ENCODE assay signal across 16 mouse cellular contexts in the genomic region with DNA sequence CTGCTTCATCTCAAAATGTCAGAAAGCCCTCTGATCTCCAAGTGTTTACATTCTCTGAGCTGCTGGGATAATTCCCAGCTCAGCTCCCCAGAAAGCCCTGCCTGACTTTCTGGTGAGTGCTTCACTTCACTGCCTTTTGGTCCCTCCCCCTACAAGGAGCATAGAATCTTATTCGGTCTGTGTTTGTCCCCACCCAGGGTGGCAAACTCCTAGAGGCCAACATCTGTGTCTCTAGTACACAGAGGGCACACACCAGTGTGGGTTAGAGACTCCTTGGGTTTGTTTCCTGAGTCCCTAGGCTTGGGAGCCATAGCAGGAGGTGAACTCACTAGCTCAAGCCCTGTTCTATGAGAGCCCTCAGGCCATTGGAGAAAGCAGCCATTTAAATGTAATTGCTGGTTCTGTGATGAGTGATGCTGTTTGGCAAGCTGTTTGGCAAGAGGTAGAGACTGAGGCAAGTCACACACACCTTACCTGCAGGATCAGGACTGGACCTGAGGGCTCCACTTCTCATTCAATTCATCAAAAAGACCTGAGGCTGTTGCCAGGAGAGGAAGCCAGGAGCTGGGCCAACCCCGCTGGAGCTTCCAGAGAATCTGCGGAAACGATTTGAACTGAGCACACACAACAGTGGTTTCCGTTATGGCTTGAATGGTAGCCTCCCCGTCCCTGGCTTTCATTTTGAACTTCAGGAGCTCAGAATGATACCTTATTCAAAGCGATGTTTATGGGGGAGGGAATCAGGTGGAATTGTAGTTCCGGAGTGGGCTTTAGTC. TPM values are rescaled to one million over a fixed set of nuclear protein-coding genes. Genes with fewer than 3 reads are reported as not detected.
DNase-seq lines count a peak whose midpoint lies in the region; ATAC-seq and TF ChIP-seq lines count a peak whose summit lies in the region.
"Had no signal": no experiment of that assay in that cellular context is flagged by ENCODE, and none has a peak within 500 bp of the region (broad histone marks: within the 10 kb centered on the region; RNA-seq: fewer than 3 reads in every experiment).

No protein-coding gene starts in this region.

- no peak overlapping the region for H3K27ac ChIP-seq in kidney, adult 2 months (ENCODE audit: insufficient read depth, low read depth, low read length)
- 0 out of 2 replicates have a peak overlapping the region, but pooled peaks have one; percentile 1 for H3K27ac ChIP-seq in embryonic facial prominence, embryonic 13.5 days
- H3K27ac ChIP-seq in kidney, embryonic 14.5 days (ENCODE audit: low read depth, low read length), result 0 out of 2 replicates have a peak overlapping the region, but pooled peaks have one; percentile 59
- H3K27ac ChIP-seq in stomach, embryonic 15.5 days, result peak overlapping the region; percentile 86
- H3K27ac ChIP-seq: forebrain, embryonic 13.5 days; layer of hippocampus, adult 2 months; neural tube, embryonic 13.5 days had no signal

- no peak for ATAC-seq in embryonic facial prominence, embryonic 13.5 days (ENCODE audit: insufficient number of reproducible peaks, insufficient read depth, low FRiP score, low TSS enrichment, low read depth)
- no peak for ATAC-seq in kidney, embryonic 14.5 days (ENCODE audit: low FRiP score, low TSS enrichment)
- peak; percentile 37; the same call in 1 of the 2 replicates for ATAC-seq in stomach, embryonic 15.5 days (ENCODE audit: insufficient read depth, low FRiP score, low read depth)
- ATAC-seq: forebrain, embryonic 13.5 days; midbrain, embryonic 16.5 days had no signal

- TF ChIP-seq CTCF in kidney, adult 2 months (conservative IDR thresholded peaks at IDR 0.05; ENCODE audit: insufficient read depth, insufficient read length, low read depth, low read length), result no peak

- no peak overlapping the region for H3K4me2 ChIP-seq in embryonic facial prominence, embryonic 13.5 days
- no peak overlapping the region for H3K4me2 ChIP-seq in kidney, embryonic 14.5 days (replicated peaks; ENCODE audit: low read depth, low read length)
- peak overlapping the region; percentile 8; the same call in 1 of the 2 replicates for H3K4me2 ChIP-seq in stomach, embryonic 15.5 days
- H3K4me2 ChIP-seq: forebrain, embryonic 13.5 days; neural tube, embryonic 13.5 days had no signal

- no peaks in the 10 kb centered on the region for H3K36me3 ChIP-seq in kidney, adult 2 months (ENCODE audit: control insufficient read depth, insufficient read depth, low read length)
- H3K36me3 ChIP-seq in embryonic facial prominence, embryonic 13.5 days, result no peaks in the 10 kb centered on the region
- no peaks in the 10 kb centered on the region for H3K36me3 ChIP-seq in kidney, embryonic 14.5 days (ENCODE audit: control insufficient read depth, insufficient read depth, low read length)
- H3K36me3 ChIP-seq in stomach, embryonic 15.5 days, result no peaks in the 10 kb centered on the region
- H3K36me3 ChIP-seq: neural tube, embryonic 13.5 days had no signal

- peaks cover 14% of the 10 kb centered on the region; the same call in 1 of the 2 replicates for H3K4me1 ChIP-seq in kidney, adult 2 months (ENCODE audit: control insufficient read depth, insufficient read depth, low read length)
- H3K4me1 ChIP-seq in embryonic facial prominence, embryonic 13.5 days, result peaks cover 16% of the 10 kb centered on the region
- 0 out of 2 replicates have a peak, but pooled peaks cover 4% of the 10 kb centered on the region for H3K4me1 ChIP-seq in kidney, embryonic 14.5 days (ENCODE audit: control insufficient read depth, insufficient read depth, low read length)
- H3K4me1 ChIP-seq in stomach, embryonic 15.5 days, result peaks cover 26% of the 10 kb centered on the region
- H3K4me1 ChIP-seq: forebrain, embryonic 13.5 days; neural tube, embryonic 13.5 days had no signal

- no peak overlapping the region for H3K9ac ChIP-seq in embryonic facial prominence, embryonic 13.5 days
- no peak overlapping the region for H3K9ac ChIP-seq in kidney, embryonic 14.5 days (ENCODE audit: low read depth, low read length)
- no peak overlapping the region for H3K9ac ChIP-seq in stomach, embryonic 15.5 days
- H3K9ac ChIP-seq: forebrain, embryonic 13.5 days; neural tube, embryonic 13.5 days had no signal

- no peak overlapping the region for H3K4me3 ChIP-seq in kidney, adult 2 months (ENCODE audit: insufficient read depth, low read depth, low read length)
- H3K4me3 ChIP-seq in embryonic facial prominence, embryonic 13.5 days, result no peak overlapping the region
- no peak overlapping the region for H3K4me3 ChIP-seq in kidney, embryonic 14.5 days (ENCODE audit: low read length)
- H3K4me3 ChIP-seq in stomach, embryonic 15.5 days (replicated peaks), result no peak overlapping the region
- H3K4me3 ChIP-seq: forebrain, embryonic 13.5 days; layer of hippocampus, adult 2 months; neural tube, embryonic 13.5 days had no signal

- DNase-seq in kidney, adult 2 months, result peak; percentile 47
- DNase-seq in kidney, postnatal 4 days, result no peak
- DNase-seq in left cerebral cortex, postnatal 14 days (ENCODE audit: low spot score in 2 of 2), result no peak
- no peak for DNase-seq in left cerebral cortex, postnatal 4 days
- DNase-seq: cerebellum, adult 11-12 months had no signal

- H3K9me3 ChIP-seq in embryonic facial prominence, embryonic 13.5 days, result 0 out of 2 replicates have a peak, but pooled peaks cover 2% of the 10 kb centered on the region
- no peaks in the 10 kb centered on the region for H3K9me3 ChIP-seq in kidney, embryonic 14.5 days (ENCODE audit: control insufficient read depth, low read length)
- H3K9me3 ChIP-seq in stomach, embryonic 15.5 days, result no peaks in the 10 kb centered on the region
- H3K9me3 ChIP-seq: forebrain, embryonic 13.5 days; neural tube, embryonic 13.5 days had no signal

- intact Hi-C loops in left cerebral cortex, postnatal 14 days (cut with DNase I), result no loop called here
- intact Hi-C loops in left cerebral cortex, postnatal 4 days (cut with DNase I), result no loop called here

- no peaks in the 10 kb centered on the region for H3K27me3 ChIP-seq in kidney, adult 2 months (replicated peaks; ENCODE audit: control insufficient read depth, insufficient read depth, low read length)
- no peaks in the 10 kb centered on the region for H3K27me3 ChIP-seq in embryonic facial prominence, embryonic 13.5 days
- H3K27me3 ChIP-seq in kidney, embryonic 14.5 days (ENCODE audit: control insufficient read depth, insufficient read depth, low read length), result no peaks in the 10 kb centered on the region
- no peaks in the 10 kb centered on the region for H3K27me3 ChIP-seq in stomach, embryonic 15.5 days (replicated peaks)
- H3K27me3 ChIP-seq: forebrain, embryonic 13.5 days; neural tube, embryonic 13.5 days had no signal

- TF ChIP-seq POLR2A in kidney, adult 2 months (IDR thresholded peaks at IDR 0.05; ENCODE audit: low read depth, low read length), result no peak

- WGBS in kidney, adult 2 months, result 49% methylated on average over 8 of the region's 8 CpGs
- WGBS in embryonic facial prominence, embryonic 13.5 days, result 26% methylated on average over 8 of the region's 8 CpGs
- WGBS in kidney, embryonic 14.5 days, result 41% methylated on average over 8 of the region's 8 CpGs
- 27% methylated on average over 8 of the region's 8 CpGs for WGBS in stomach, embryonic 15.5 days

RNA-seq across cellular contexts. Expression of gene Wfdc2, which starts 21.4 kb away (rescaled TPM):
- polyA plus RNA-seq in kidney, adult 2 months (2012; rRNA removed), result 459 and 460 TPM in 2 replicates
- polyA plus RNA-seq in embryonic facial prominence, embryonic 13.5 days (2015; fragmentation: Nextera tagmentation; extraction: Ambion mirVana), result 46.5 and 53.4 TPM in 2 replicates
- polyA plus RNA-seq in kidney, embryonic 14.5 days (2014; fragmentation: Nextera tagmentation; extraction: Ambion mirVana), result 330 and 331 TPM in 2 replicates
- 162 and 175 TPM in 2 replicates for polyA plus RNA-seq in stomach, embryonic 15.5 days (2015; fragmentation: Nextera tagmentation; extraction: Ambion mirVana)
- total RNA-seq in left cerebral cortex, postnatal 14 days (2021), result 1 to 10 TPM; 1.0 to 1.6 TPM
- total RNA-seq in left cerebral cortex, postnatal 4 days (2021), result 1 to 10 TPM in 1 of 2 experiments, not detected in 1; 2.1 TPM
- total RNA-seq: layer of hippocampus, adult 2 months had no signal

RNA-seq across cellular contexts. Expression of gene Spint3, which starts 32.4 kb away (rescaled TPM):
- polyA plus RNA-seq in kidney, adult 2 months (2012; rRNA removed), result not detected in 2 replicates
- polyA plus RNA-seq in embryonic facial prominence, embryonic 13.5 days (2015; fragmentation: Nextera tagmentation; extraction: Ambion mirVana), result not detected in 2 replicates
- polyA plus RNA-seq in kidney, embryonic 14.5 days (2014; fragmentation: Nextera tagmentation; extraction: Ambion mirVana), result not detected in 2 replicates
- not detected in 2 replicates for polyA plus RNA-seq in stomach, embryonic 15.5 days (2015; fragmentation: Nextera tagmentation; extraction: Ambion mirVana)
- total RNA-seq in left cerebral cortex, postnatal 14 days (2021), result not detected
- total RNA-seq in left cerebral cortex, postnatal 4 days (2021), result not detected
- total RNA-seq: heart, adult 18-20 months; hematopoietic stem cell, adult 5-6 weeks; layer of hippocampus, adult 2 months had no signal
- polyA plus RNA-seq: embryonic facial prominence, embryonic 11.5 days; forebrain, embryonic 13.5 days; limb, embryonic 11.5 days; midbrain, embryonic 16.5 days; neural tube, embryonic 13.5 days had no signal

RNA-seq across cellular contexts. Expression of gene Pigt, which starts 43.5 kb away (rescaled TPM):
- polyA plus RNA-seq in kidney, adult 2 months (2012; rRNA removed), result 101 and 123 TPM in 2 replicates
- 49.6 and 52.6 TPM in 2 replicates for polyA plus RNA-seq in embryonic facial prominence, embryonic 13.5 days (2015; fragmentation: Nextera tagmentation; extraction: Ambion mirVana)
- 70.7 and 79.2 TPM in 2 replicates for polyA plus RNA-seq in kidney, embryonic 14.5 days (2014; fragmentation: Nextera tagmentation; extraction: Ambion mirVana)
- polyA plus RNA-seq in stomach, embryonic 15.5 days (2015; fragmentation: Nextera tagmentation; extraction: Ambion mirVana), result 67.0 and 67.5 TPM in 2 replicates
- total RNA-seq in left cerebral cortex, postnatal 14 days (2021), result 100 to 1,000 TPM; 115 to 122 TPM
- 100 to 1,000 TPM; 109 to 113 TPM for total RNA-seq in left cerebral cortex, postnatal 4 days (2021)

RNA-seq across cellular contexts. Expression of gene Wfdc6a, which starts 44.4 kb away (rescaled TPM):
- not detected in 2 replicates for polyA plus RNA-seq in kidney, adult 2 months (2012; rRNA removed)
- 0.80 TPM in 1 of 2 replicates, not detected in the other for polyA plus RNA-seq in embryonic facial prominence, embryonic 13.5 days (2015; fragmentation: Nextera tagmentation; extraction: Ambion mirVana)
- not detected in 2 replicates for polyA plus RNA-seq in kidney, embryonic 14.5 days (2014; fragmentation: Nextera tagmentation; extraction: Ambion mirVana)
- polyA plus RNA-seq in stomach, embryonic 15.5 days (2015; fragmentation: Nextera tagmentation; extraction: Ambion mirVana), result 1.0 and 1.5 TPM in 2 replicates
- total RNA-seq in left cerebral cortex, postnatal 14 days (2021), result under 1 TPM; 0.72 to 0.92 TPM
- total RNA-seq in left cerebral cortex, postnatal 4 days (2021), result not detected
- total RNA-seq: heart, adult 18-20 months; hematopoietic stem cell, adult 5-6 weeks; layer of hippocampus, adult 2 months had no signal
- polyA plus RNA-seq: embryonic facial prominence, embryonic 11.5 days; forebrain, embryonic 13.5 days; limb, embryonic 11.5 days; midbrain, embryonic 16.5 days; neural tube, embryonic 13.5 days had no signal

RNA-seq across cellular contexts. Expression of gene Eppin, which starts 52.6 kb away (rescaled TPM):
- not detected in 2 replicates for polyA plus RNA-seq in kidney, adult 2 months (2012; rRNA removed)
- polyA plus RNA-seq in embryonic facial prominence, embryonic 13.5 days (2015; fragmentation: Nextera tagmentation; extraction: Ambion mirVana), result not detected in 2 replicates
- polyA plus RNA-seq in kidney, embryonic 14.5 days (2014; fragmentation: Nextera tagmentation; extraction: Ambion mirVana), result not detected in 2 replicates
- polyA plus RNA-seq in stomach, embryonic 15.5 days (2015; fragmentation: Nextera tagmentation; extraction: Ambion mirVana), result not detected in 2 replicates
- not detected for total RNA-seq in left cerebral cortex, postnatal 14 days (2021)
- total RNA-seq in left cerebral cortex, postnatal 4 days (2021), result not detected
- total RNA-seq: heart, adult 18-20 months; hematopoietic stem cell, adult 5-6 weeks; layer of hippocampus, adult 2 months had no signal
- polyA plus RNA-seq: embryonic facial prominence, embryonic 11.5 days; forebrain, embryonic 13.5 days; limb, embryonic 11.5 days; midbrain, embryonic 16.5 days; neural tube, embryonic 13.5 days had no signal
